Mouse (Mus musculus) lung, adult 10 weeks (tissue): ENCODE measurements around the gene Gm20503. TPM values are rescaled to one million over a fixed set of nuclear protein-coding genes. Genes with fewer than 3 reads are reported as not detected.

Experiments
- polyA plus RNA-seq: library from polyadenylated mRNA; stranded (reverse); fragments of 350-450 nt; fragmentation: Illumina TruSeq; extraction: RNeasy Lipid Tissue Mini Kit (QIAGEN cat#74804); gene quantifications from one replicate; pipeline ENCODE4 v1.2.3, GENCODE M21; 2014; ENCODE audit warnings: low read depth, low replicate concordance; ENCODE audit not compliant: insufficient read depth

Gm20503 gene
- not detected for polyA plus RNA-seq

GRCm38 (mm10) chr4:59002948-59003805 is at the start of gene Gm20503:
Gm20503 (plus strand) TSS chr4:59003210.

GRCm38 (mm10) chr4:58986540-58987190 is 16.3 kb upstream of the Gm20503 start, which contains the start of gene Ptgr1:
Ptgr1 (minus strand) TSS chr4:58987119.

GRCm38 (mm10) chr4:58994762-58995161 is 8.2 kb upstream of the Gm20503 start, which contains the start of gene Dnajc25:
Dnajc25 (plus strand) TSS chr4:58995062.

GRCm38 (mm10) chr4:59034918-59035785 is 32.1 kb downstream of the Gm20503 start, which contains the start of gene Gng10:
Gng10 (plus strand) TSS chr4:59035088.

Other genes with a start within 250 kb of the Gm20503 start
- gene Olfr267, start 215.5 kb upstream of the Gm20503 start, polyA plus RNA-seq = not detected
- gene Ecpas, start 90.5 kb upstream of the Gm20503 start, polyA plus RNA-seq = 18.0 TPM
- not detected for gene Zkscan16, start 59.6 kb upstream of the Gm20503 start, polyA plus RNA-seq
- gene Ptgr1, start 16.1 kb upstream of the Gm20503 start, polyA plus RNA-seq = 26.4 TPM
- gene Dnajc25, start 8.1 kb upstream of the Gm20503 start, polyA plus RNA-seq = 6.3 TPM
- gene Gng10, start 31.9 kb downstream of the Gm20503 start, polyA plus RNA-seq = 60.6 TPM
- not detected for gene AI481877, start 135.8 kb downstream of the Gm20503 start, polyA plus RNA-seq
- gene Ugcg, start 186.0 kb downstream of the Gm20503 start, polyA plus RNA-seq = 17.8 TPM